Comparison of ENCODE assay signal across 8 mouse cellular contexts in the genomic region with DNA sequence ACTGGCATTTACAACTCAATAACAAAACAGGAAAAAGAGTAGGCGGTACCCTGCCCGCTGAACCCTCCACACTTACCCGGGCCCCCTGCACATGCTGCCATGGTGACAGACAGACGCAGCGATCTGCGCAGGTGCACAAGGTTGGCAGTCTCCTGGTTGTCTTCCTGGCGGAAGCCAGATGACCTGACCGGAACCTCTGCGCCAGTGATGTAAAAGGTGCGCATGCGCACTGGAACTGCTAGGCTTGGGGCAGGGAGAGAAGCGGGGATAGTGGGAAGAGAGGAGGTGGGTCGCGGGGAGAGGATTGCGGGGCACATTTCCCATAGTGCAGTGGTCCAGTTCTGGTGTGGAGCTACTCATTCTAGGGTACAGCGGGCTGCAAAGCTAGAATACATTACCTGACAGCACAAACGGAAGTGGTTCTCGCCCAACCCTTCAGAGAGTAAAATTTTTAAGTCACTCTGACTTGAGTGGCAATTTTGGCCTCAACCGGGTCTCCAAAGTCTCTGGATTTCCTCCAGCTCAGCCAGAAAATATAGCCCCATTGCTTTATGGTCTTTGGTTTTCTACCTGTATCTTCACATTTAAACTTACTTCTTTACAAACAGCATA. TPM values are rescaled to one million over a fixed set of nuclear protein-coding genes. Genes with fewer than 3 reads are reported as not detected.
A peak's percentile ranks its signal among the peaks of the same experiment; 100 is the strongest.
DNase-seq lines count a peak whose midpoint lies in the region; ATAC-seq lines count a peak whose summit lies in the region.

A gene (minus strand): TSS at position 164 of the 612 bp plus-strand sequence.

- no peaks in the 10 kb centered on the region for H3K36me3 ChIP-seq in embryonic facial prominence, embryonic 11.5 days (replicated peaks; ENCODE audit: control insufficient read depth, insufficient read depth, low read depth, low read length)
- H3K36me3 ChIP-seq in intestine, embryonic 16.5 days (ENCODE audit: control insufficient read depth, insufficient read depth, low read length): no peaks in the 10 kb centered on the region

- peak within 1 kb of the TSS; percentile 36 for H3K4me3 ChIP-seq in embryonic facial prominence, embryonic 11.5 days (ENCODE audit: low read depth, low read length)
- H3K4me3 ChIP-seq in intestine, embryonic 16.5 days (ENCODE audit: low read length): peak within 1 kb of the TSS; percentile 56

- H3K4me1 ChIP-seq in embryonic facial prominence, embryonic 11.5 days (ENCODE audit: control insufficient read depth, insufficient read depth, low read length): no peaks in the 10 kb centered on the region
- H3K4me1 ChIP-seq in intestine, embryonic 16.5 days (ENCODE audit: control insufficient read depth, insufficient read depth, low read length): no peaks in the 10 kb centered on the region

- 7% methylated on average over 19 of the region's 19 CpGs for WGBS in embryonic facial prominence, embryonic 11.5 days
- WGBS in intestine, embryonic 16.5 days: 6% methylated on average over 19 of the region's 19 CpGs

- no peak within 1 kb of the TSS for H3K27ac ChIP-seq in embryonic facial prominence, embryonic 11.5 days (replicated peaks; ENCODE audit: low read depth, low read length)
- H3K27ac ChIP-seq in intestine, embryonic 16.5 days (ENCODE audit: low read length): 0 out of 2 replicates have a peak within 1 kb of the TSS, but pooled peaks have one; percentile 6

- peak within 1 kb of the TSS; percentile 59 for H3K4me2 ChIP-seq in embryonic facial prominence, embryonic 11.5 days (ENCODE audit: low read depth, low read length)
- peak within 1 kb of the TSS; percentile 59 for H3K4me2 ChIP-seq in intestine, embryonic 16.5 days (ENCODE audit: low read depth, low read length)

- peak; percentile 100 for ATAC-seq in embryonic facial prominence, embryonic 11.5 days (replicated peaks; ENCODE audit: insufficient number of reproducible peaks, low FRiP score, low TSS enrichment, low read depth)
- ATAC-seq in intestine, embryonic 16.5 days: peak; percentile 100

- no peaks in the 10 kb centered on the region for H3K9me3 ChIP-seq in embryonic facial prominence, embryonic 11.5 days (replicated peaks; ENCODE audit: control insufficient read depth, low read length)
- H3K9me3 ChIP-seq in intestine, embryonic 16.5 days (ENCODE audit: control insufficient read depth, low read length): no peaks in the 10 kb centered on the region

- intact Hi-C loops in left cerebral cortex, postnatal 25 days (cut with DNase I): loop anchor here (2.0 to 5.0 kb wide), 2 partner anchors 129 to 577 kb away; a partner anchor contains a TSS

- H3K27me3 ChIP-seq in embryonic facial prominence, embryonic 11.5 days (ENCODE audit: control insufficient read depth, insufficient read depth, low read length): no peaks in the 10 kb centered on the region
- H3K27me3 ChIP-seq in intestine, embryonic 16.5 days (replicated peaks; ENCODE audit: control insufficient read depth, insufficient read depth, low read length): no peaks in the 10 kb centered on the region

- peak; percentile 90 for DNase-seq in adrenal gland, postnatal 25 days
- peak; percentile 96 for DNase-seq in embryonic facial prominence, embryonic 11.5 days (ENCODE audit: low spot score)
- peak; percentile 42 for DNase-seq in gonadal fat pad, adult 2 months (ENCODE audit: low read depth)
- peak; percentile 91 to 96 for DNase-seq in left cerebral cortex, postnatal 25 days (ENCODE audit: low spot score in 2 of 2)
- DNase-seq in mesoderm, embryonic 11.5 days (ENCODE audit: low read depth, low spot score): peak; percentile 97
- DNase-seq in right cerebral cortex, postnatal 25 days: peak; percentile 89
- peak; percentile 77 to 88 for DNase-seq in urinary bladder, postnatal 36 days (ENCODE audit: low spot score in 2 of 2)

- peak within 1 kb of the TSS; percentile 61 for H3K9ac ChIP-seq in embryonic facial prominence, embryonic 11.5 days (replicated peaks; ENCODE audit: low read length)
- peak within 1 kb of the TSS; percentile 51 for H3K9ac ChIP-seq in intestine, embryonic 16.5 days (ENCODE audit: low read depth, low read length)

RNA-seq across cellular contexts. Expression of the gene that starts here (rescaled TPM):
- 5.4 and 8.3 TPM in 2 replicates for total RNA-seq in adrenal gland, postnatal 25 days (2021)
- polyA plus RNA-seq in embryonic facial prominence, embryonic 11.5 days (2014; fragmentation: Nextera tagmentation; extraction: Ambion mirVana): not detected in 2 replicates
- polyA plus RNA-seq in gonadal fat pad, adult 2 months (2012; rRNA removed): 3.0 and 3.4 TPM in 2 replicates
- not detected in 2 replicates for polyA plus RNA-seq in intestine, embryonic 16.5 days (2015; fragmentation: Nextera tagmentation; extraction: Ambion mirVana)
- total RNA-seq in left cerebral cortex, postnatal 25 days (2021): 10 to 100 TPM; 10.6 to 11.2 TPM

Comparison
In these comparisons a context has a peak if more than half of its experiments do, and no peak if none do; other contexts are left out.
1. Peak in DNase-seq, ATAC-seq, H3K4me3 ChIP-seq, H3K9ac ChIP-seq and H3K4me2 ChIP-seq in embryonic facial prominence, embryonic 11.5 days; RNA of the gene not detected or under 1 TPM.
2. Peak in ATAC-seq, H3K4me3 ChIP-seq, H3K27ac ChIP-seq, H3K9ac ChIP-seq and H3K4me2 ChIP-seq in intestine, embryonic 16.5 days; RNA of the gene not detected or under 1 TPM.
3. DNase-seq: peak in every context shown above with its lines; median percentile 97 in mesoderm, embryonic 11.5 days; 96 in embryonic facial prominence, embryonic 11.5 days; 94 in left cerebral cortex, postnatal 25 days; 90 in adrenal gland, postnatal 25 days; 89 in right cerebral cortex, postnatal 25 days; 82 in urinary bladder, postnatal 36 days; 42 in gonadal fat pad, adult 2 months.